Mouse (Mus musculus): ENCODE data around the gene Nfatc2.

GRCm38 (mm10) chr2:168503735-168504134 is 97.7 kb downstream of the Nfatc2 start:
- TF ChIP-seq POLR2A (IDR thresholded peaks at IDR 0.05; ENCODE audit: low read depth, low read length) = no peak
- no peak for TF ChIP-seq CTCF (IDR thresholded peaks at IDR 0.05; ENCODE audit: extremely low read depth, insufficient read depth, insufficient read length, insufficient replicate concordance)

Data from spleen, adult 2 months (tissue).